Mouse (Mus musculus): ENCODE results near the gene Itpr1. TPM values are rescaled to one million over a fixed set of nuclear protein-coding genes. Genes with fewer than 3 reads are reported as not detected.

Itpr1 gene
- polyA plus RNA-seq, 1 experiment from 2014 or later, result 5.0 TPM

GRCm38 (mm10) chr6:108216832-108217231, 3.9 kb downstream of the Itpr1 start:
- WGBS, result 93% methylated on average over 8 of the region's 8 CpGs
- Histone ChIP-seq H3K4me3 (no peak overlapping the region), H3K27me3 (no peaks in the 10 kb centered on the region), H3K27ac (replicated peaks) (no peak overlapping the region), H3K4me1 (replicated peaks) (peaks cover 18% of the 10 kb centered on the region), H3K9me3 (no peaks in the 10 kb centered on the region), H3K36me3 (no peaks in the 10 kb centered on the region), H3K9ac (no peak overlapping the region), H3K4me2 (no peak overlapping the region)
- ATAC-seq (ENCODE audit: low FRiP score, low read depth), result no peak

GRCm38 (mm10) chr6:108217987-108218386, 5.1 kb downstream of the Itpr1 start:
- WGBS, result 95% methylated on average over 3 of the region's 3 CpGs
- Histone ChIP-seq H3K4me1 (replicated peaks) (peaks cover 13% of the 10 kb centered on the region), H3K4me2 (no peak overlapping the region), H3K4me3 (no peak overlapping the region), H3K27ac (replicated peaks) (no peak overlapping the region), H3K9ac (no peak overlapping the region), H3K9me3 (no peaks in the 10 kb centered on the region), H3K36me3 (no peaks in the 10 kb centered on the region), H3K27me3 (no peaks in the 10 kb centered on the region)
- ATAC-seq (ENCODE audit: low FRiP score, low read depth), result no peak

- no peaks in the 10 kb centered on the region for H3K9me3 ChIP-seq
- H3K36me3 ChIP-seq, result no peaks in the 10 kb centered on the region
- H3K27me3 ChIP-seq, result no peaks in the 10 kb centered on the region
- no peaks in the 10 kb centered on the region for H3K4me1 ChIP-seq (replicated peaks)
- ATAC-seq (ENCODE audit: low FRiP score, low read depth), result no peak
- no peak overlapping the region for H3K9ac ChIP-seq
- no peak overlapping the region for H3K4me3 ChIP-seq
- WGBS, result 73% methylated on average over 5 of the region's 5 CpGs
- no peak overlapping the region for H3K4me2 ChIP-seq
- H3K27ac ChIP-seq (replicated peaks), result no peak overlapping the region
These were observed 9.5 kb downstream of the Itpr1 start for GRCm38 (mm10) chr6:108222435-108222834.

- Histone ChIP-seq H3K27ac (replicated peaks) (no peak overlapping the region), H3K4me3 (no peak overlapping the region), H3K9ac (no peak overlapping the region), H3K36me3 (no peaks in the 10 kb centered on the region), H3K9me3 (no peaks in the 10 kb centered on the region), H3K27me3 (no peaks in the 10 kb centered on the region), H3K4me1 (replicated peaks) (no peaks in the 10 kb centered on the region), H3K4me2 (no peak overlapping the region)
- WGBS, result 95% methylated on average over 5 of the region's 5 CpGs
- no peak for ATAC-seq (ENCODE audit: low FRiP score, low read depth)
These were observed 10.0 kb downstream of the Itpr1 start for GRCm38 (mm10) chr6:108222875-108223274.

- Histone ChIP-seq H3K4me1 (replicated peaks) (no peaks in the 10 kb centered on the region), H3K9ac (no peak overlapping the region), H3K27me3 (no peaks in the 10 kb centered on the region), H3K27ac (replicated peaks) (no peak overlapping the region), H3K9me3 (no peaks in the 10 kb centered on the region), H3K36me3 (no peaks in the 10 kb centered on the region), H3K4me2 (no peak overlapping the region), H3K4me3 (no peak overlapping the region)
- ATAC-seq (ENCODE audit: low FRiP score, low read depth), result no peak
- WGBS, result 94% methylated on average over 4 of the region's 4 CpGs
These were observed 11.5 kb downstream of the Itpr1 start for GRCm38 (mm10) chr6:108224361-108224760.

- 90% methylated on average over 2 of the region's 2 CpGs for WGBS
- Histone ChIP-seq H3K27ac (replicated peaks) (no peak overlapping the region), H3K36me3 (no peaks in the 10 kb centered on the region), H3K9ac (no peak overlapping the region), H3K4me1 (replicated peaks) (no peaks in the 10 kb centered on the region), H3K9me3 (no peaks in the 10 kb centered on the region), H3K4me2 (no peak overlapping the region), H3K27me3 (no peaks in the 10 kb centered on the region), H3K4me3 (no peak overlapping the region)
- no peak for ATAC-seq (ENCODE audit: low FRiP score, low read depth)
These were observed 12.1 kb downstream of the Itpr1 start for GRCm38 (mm10) chr6:108225027-108225426.

DNA sequence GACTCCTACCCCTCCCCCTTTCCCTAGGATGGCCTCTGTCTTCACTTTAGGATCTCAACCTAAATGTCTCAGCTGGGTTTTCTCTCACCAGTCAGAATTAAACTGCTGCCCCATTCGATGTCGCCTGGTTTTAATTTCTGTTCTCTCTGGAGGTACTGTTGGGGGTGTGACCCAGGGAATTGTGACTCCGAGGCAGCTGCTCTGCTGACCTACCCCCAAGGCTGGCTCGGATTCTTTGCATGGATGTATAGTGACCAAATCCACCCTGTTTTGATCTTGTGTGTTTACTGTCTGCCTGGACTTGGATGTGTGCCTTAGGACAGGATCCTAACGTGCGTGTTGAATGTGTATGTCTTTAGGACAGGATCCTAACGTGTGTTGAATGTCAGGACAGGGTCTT, 13.3 kb downstream of the Itpr1 start:
- no peak overlapping the region for H3K9ac ChIP-seq
- no peaks in the 10 kb centered on the region for H3K9me3 ChIP-seq
- no peaks in the 10 kb centered on the region for H3K27me3 ChIP-seq
- H3K4me2 ChIP-seq, result no peak overlapping the region
- H3K4me3 ChIP-seq, result no peak overlapping the region
- WGBS, result 76% methylated on average over 7 of the region's 7 CpGs
- no peak for ATAC-seq (ENCODE audit: low FRiP score, low read depth)
- H3K27ac ChIP-seq (replicated peaks), result no peak overlapping the region
- H3K4me1 ChIP-seq (replicated peaks), result no peaks in the 10 kb centered on the region
- no peaks in the 10 kb centered on the region for H3K36me3 ChIP-seq

DNA sequence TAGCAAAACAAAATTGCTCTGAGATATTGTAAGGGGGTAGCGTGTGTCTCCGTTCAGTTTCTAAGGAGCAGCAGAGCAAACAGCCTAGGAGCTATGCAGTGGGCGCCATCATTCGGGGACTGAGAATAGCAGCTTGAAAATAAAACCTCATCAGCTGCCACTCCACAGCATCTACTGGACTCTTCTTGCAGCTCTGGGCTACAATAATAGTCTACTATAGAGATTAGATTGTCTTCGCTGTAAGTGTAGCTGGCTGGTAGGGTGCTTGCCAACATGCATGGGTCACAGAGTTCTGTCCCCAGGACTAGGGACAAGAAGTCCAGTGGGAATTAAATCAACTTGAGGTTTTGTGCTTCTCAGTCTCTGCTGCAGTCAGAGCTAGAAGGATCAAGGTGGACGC, 14.6 kb downstream of the Itpr1 start:
- Histone ChIP-seq H3K9me3 (no peaks in the 10 kb centered on the region), H3K4me1 (replicated peaks) (no peaks in the 10 kb centered on the region)

GRCm38 (mm10) chr6:108228048-108228447, 15.2 kb downstream of the Itpr1 start:
- Histone ChIP-seq H3K9me3 (no peaks in the 10 kb centered on the region), H3K4me2 (no peak overlapping the region), H3K4me1 (replicated peaks) (no peaks in the 10 kb centered on the region), H3K36me3 (no peaks in the 10 kb centered on the region), H3K27ac (replicated peaks) (no peak overlapping the region), H3K4me3 (no peak overlapping the region), H3K27me3 (no peaks in the 10 kb centered on the region), H3K9ac (no peak overlapping the region)
- 79% methylated on average over 6 of the region's 6 CpGs for WGBS
- ATAC-seq (ENCODE audit: low FRiP score, low read depth), result no peak

More for the DNA sequence above, 14.6 kb downstream of the Itpr1 start:
- no peaks in the 10 kb centered on the region for H3K36me3 ChIP-seq
- H3K9ac ChIP-seq, result no peak overlapping the region
- H3K27me3 ChIP-seq, result no peaks in the 10 kb centered on the region
- H3K4me3 ChIP-seq, result no peak overlapping the region
- no peak for ATAC-seq (ENCODE audit: low FRiP score, low read depth)
- 89% methylated on average over 6 of the region's 6 CpGs for WGBS
- no peak overlapping the region for H3K27ac ChIP-seq (replicated peaks)
- no peak overlapping the region for H3K4me2 ChIP-seq

DNA sequence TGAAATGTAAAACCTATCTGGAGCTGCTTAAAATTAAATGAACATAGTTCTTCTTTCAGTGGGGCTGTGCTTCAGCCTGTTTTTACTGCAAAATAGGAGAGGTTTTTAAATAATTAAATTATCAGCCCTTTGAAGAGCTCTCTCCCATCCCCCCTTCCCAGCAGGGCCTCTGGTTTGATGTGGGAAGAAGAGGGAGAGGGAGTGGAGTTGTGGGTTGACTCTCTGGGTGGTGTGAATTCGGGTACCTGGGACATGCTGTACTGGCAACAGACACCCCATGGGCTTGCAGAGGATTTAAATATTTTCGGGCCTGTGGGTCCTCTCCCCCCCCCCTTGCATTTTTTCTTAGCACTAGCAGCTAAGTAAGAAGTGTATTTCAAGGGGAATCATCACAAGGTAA, 15.7 kb downstream of the Itpr1 start:
- H3K36me3 ChIP-seq, result no peaks in the 10 kb centered on the region
- H3K27me3 ChIP-seq, result no peaks in the 10 kb centered on the region
- 14% methylated on average over 2 of the region's 2 CpGs for WGBS
- H3K4me1 ChIP-seq (replicated peaks), result no peaks in the 10 kb centered on the region
- H3K4me3 ChIP-seq, result no peak overlapping the region
- no peak overlapping the region for H3K27ac ChIP-seq (replicated peaks)
- no peak overlapping the region for H3K4me2 ChIP-seq
- H3K9me3 ChIP-seq, result no peaks in the 10 kb centered on the region
- no peak for ATAC-seq (ENCODE audit: low FRiP score, low read depth)
- no peak overlapping the region for H3K9ac ChIP-seq

GRCm38 (mm10) chr6:108230608-108231007, 17.7 kb downstream of the Itpr1 start:
- Histone ChIP-seq H3K36me3 (no peaks in the 10 kb centered on the region), H3K4me1 (replicated peaks) (peaks cover 2% of the 10 kb centered on the region), H3K9ac (no peak overlapping the region), H3K9me3 (no peaks in the 10 kb centered on the region), H3K4me2 (no peak overlapping the region), H3K4me3 (no peak overlapping the region), H3K27me3 (no peaks in the 10 kb centered on the region), H3K27ac (replicated peaks) (no peak overlapping the region)
- WGBS, result 88% methylated on average over 3 of the region's 3 CpGs
- ATAC-seq (ENCODE audit: low FRiP score, low read depth), result no peak

GRCm38 (mm10) chr6:108231892-108232710, 19.2 kb downstream of the Itpr1 start:
- Histone ChIP-seq H3K36me3 (no peaks in the 10 kb centered on the region), H3K4me1 (replicated peaks) (peaks cover 17% of the 10 kb centered on the region), H3K9me3 (no peaks in the 10 kb centered on the region), H3K9ac (no peak overlapping the region), H3K4me3 (no peak overlapping the region), H3K4me2 (no peak overlapping the region), H3K27me3 (no peaks in the 10 kb centered on the region), H3K27ac (replicated peaks) (no peak overlapping the region)
- ATAC-seq (ENCODE audit: low FRiP score, low read depth), result no peak
- 77% methylated on average over 11 of the region's 11 CpGs for WGBS

DNA sequence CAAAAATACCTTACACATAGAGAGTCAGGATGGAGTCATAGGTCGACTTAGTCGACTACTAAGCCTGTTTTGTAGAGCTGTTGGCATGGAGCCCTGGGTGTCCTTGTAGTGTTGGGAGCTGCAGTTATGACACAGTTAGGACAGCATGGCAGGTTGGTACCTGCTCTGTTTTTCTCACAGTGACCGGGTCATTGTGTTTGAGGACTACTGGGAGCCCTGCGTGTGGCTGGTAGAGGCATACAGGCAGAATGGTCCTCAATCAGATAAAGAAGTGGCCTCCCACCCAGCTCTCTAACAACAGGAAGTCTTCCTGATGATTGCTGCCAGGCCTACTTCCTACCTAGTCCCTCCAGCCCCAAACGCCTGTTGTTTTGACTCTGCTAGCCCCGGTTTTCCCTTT, 20.2 kb downstream of the Itpr1 start:
- Histone ChIP-seq H3K4me1 (replicated peaks) (peaks cover 19% of the 10 kb centered on the region), H3K9ac (no peak overlapping the region), H3K4me3 (no peak overlapping the region), H3K36me3 (no peaks in the 10 kb centered on the region), H3K27ac (replicated peaks) (no peak overlapping the region), H3K4me2 (no peak overlapping the region), H3K9me3 (no peaks in the 10 kb centered on the region), H3K27me3 (no peaks in the 10 kb centered on the region)
- WGBS, result 71% methylated on average over 6 of the region's 6 CpGs
- ATAC-seq (ENCODE audit: low FRiP score, low read depth), result no peak
